25 mouse cellular contexts compared by ENCODE assay signal in the genomic region with DNA sequence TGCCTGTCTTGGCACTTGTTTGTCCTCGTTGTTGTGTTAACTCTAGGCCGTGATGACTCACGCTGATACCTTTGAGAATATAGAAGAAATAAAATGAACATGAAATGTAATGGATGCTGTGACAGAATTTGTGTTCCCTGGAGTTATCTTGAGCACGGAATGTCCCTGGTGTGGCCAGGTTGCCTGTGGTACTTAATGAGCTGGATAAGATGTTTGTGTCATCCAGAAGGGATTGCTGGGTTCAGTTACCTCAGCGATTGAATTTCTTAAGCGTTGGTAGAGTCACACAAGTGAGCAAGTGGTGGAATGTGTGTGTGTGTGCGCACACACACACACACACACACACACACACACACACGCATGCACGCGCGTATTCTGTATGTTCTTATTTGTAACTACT.
"Had no signal": no experiment of that assay in that cellular context is flagged by ENCODE, and none has a peak within 500 bp of the region (broad histone marks: within the 10 kb centered on the region; RNA-seq: fewer than 3 reads in every experiment).

No protein-coding gene starts in this region.

- H3K4me2 ChIP-seq: embryonic facial prominence, embryonic 12.5 days; embryonic facial prominence, embryonic 13.5 days; embryonic facial prominence, embryonic 15.5 days; forebrain, embryonic 12.5 days; forebrain, embryonic 13.5 days; forebrain, embryonic 15.5 days had no signal

- H3K9ac ChIP-seq: embryonic facial prominence, embryonic 12.5 days; embryonic facial prominence, embryonic 13.5 days; embryonic facial prominence, embryonic 15.5 days; forebrain, embryonic 12.5 days; forebrain, embryonic 13.5 days; forebrain, embryonic 15.5 days; forebrain, postnatal 0 days had no signal

- H3K9me3 ChIP-seq: embryonic facial prominence, embryonic 10.5 days; embryonic facial prominence, embryonic 12.5 days; embryonic facial prominence, embryonic 13.5 days; embryonic facial prominence, embryonic 15.5 days; forebrain, embryonic 10.5 days; forebrain, embryonic 12.5 days; forebrain, embryonic 13.5 days; forebrain, embryonic 15.5 days had no signal

- H3K4me1 ChIP-seq: forebrain, embryonic 12.5 days had no signal

- H3K27me3 ChIP-seq: embryonic facial prominence, embryonic 12.5 days; embryonic facial prominence, embryonic 15.5 days; forebrain, embryonic 15.5 days had no signal

- H3K4me3 ChIP-seq: embryonic facial prominence, embryonic 10.5 days; embryonic facial prominence, embryonic 12.5 days; embryonic facial prominence, embryonic 13.5 days; embryonic facial prominence, embryonic 15.5 days; erythroblast, embryonic 14.5 days; forebrain, embryonic 10.5 days; forebrain, embryonic 12.5 days; forebrain, embryonic 13.5 days; forebrain, embryonic 15.5 days; heart, adult 2 months had no signal

- H3K27ac ChIP-seq: embryonic facial prominence, embryonic 12.5 days; embryonic facial prominence, embryonic 13.5 days; embryonic facial prominence, embryonic 15.5 days; forebrain, embryonic 10.5 days; forebrain, embryonic 12.5 days; forebrain, embryonic 13.5 days; forebrain, embryonic 15.5 days; heart, adult 2 months had no signal

- DNase-seq: cerebellum, adult 2 months; cerebellum, adult 8-10 months; cerebellum, adult 9-10 months; cerebellum, adult 9-11 months; cerebellum, postnatal 14 days; cerebellum, postnatal 25 days; cerebellum, postnatal 36 days; forebrain, postnatal 0 days; gastrocnemius, postnatal 10 days; gastrocnemius, postnatal 14 days; gastrocnemius, postnatal 25 days; gastrocnemius, postnatal 36 days; heart, adult 11 months; heart, adult 18-20 months; heart, adult 2 months had no signal

- H3K36me3 ChIP-seq: embryonic facial prominence, embryonic 10.5 days; embryonic facial prominence, embryonic 12.5 days; embryonic facial prominence, embryonic 13.5 days; embryonic facial prominence, embryonic 15.5 days; forebrain, embryonic 10.5 days; forebrain, embryonic 12.5 days; forebrain, embryonic 15.5 days had no signal

- ATAC-seq: forebrain, embryonic 16.5 days had no signal
